Mouse (Mus musculus): ENCODE data around the gene Rgs6. TPM values are rescaled to one million over a fixed set of nuclear protein-coding genes. Genes with fewer than 3 reads are reported as not detected.

Rgs6 gene
- polyA plus RNA-seq, 2 experiments: 0.07 to 0.20 TPM

DNA sequence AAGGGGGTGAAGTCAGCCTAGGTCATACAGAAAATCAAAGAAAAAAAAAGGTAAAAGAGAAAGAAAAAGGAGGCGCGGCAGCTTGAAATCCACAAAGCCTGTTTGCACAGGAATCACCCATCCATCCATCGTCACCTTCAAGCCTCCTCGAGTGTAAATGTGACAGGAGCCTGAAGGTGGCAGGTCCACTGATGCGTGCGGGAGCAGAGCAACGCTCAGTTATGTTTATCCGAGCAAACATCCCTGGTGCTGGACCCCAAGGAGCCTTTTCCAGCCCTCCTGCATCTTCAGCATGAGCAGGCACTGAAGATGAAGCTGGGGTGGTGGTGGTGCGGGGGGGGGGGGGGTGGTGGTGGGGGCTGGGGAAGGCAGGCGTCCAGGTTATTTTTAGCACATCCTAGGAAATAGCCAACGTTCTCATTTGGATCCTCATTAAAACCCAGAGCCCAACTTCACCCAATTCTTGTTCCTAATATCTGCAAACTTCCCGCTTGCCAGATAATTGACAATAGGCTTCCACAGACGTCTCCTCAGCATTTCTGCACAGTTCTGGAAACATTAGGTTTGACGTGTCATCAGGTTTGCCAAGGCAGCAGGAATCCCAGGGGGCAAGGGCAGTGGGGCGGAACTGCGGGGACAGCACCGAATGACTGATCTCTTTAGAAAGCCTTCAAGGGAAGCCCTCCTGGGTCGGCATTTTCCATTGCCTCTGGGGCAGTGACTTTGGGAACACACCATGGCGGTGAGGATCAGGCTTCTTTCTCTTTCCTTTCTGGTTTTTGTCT lies 946 bp downstream of the Rgs6 start:
- no peak for DNase-seq (ENCODE audit: low read depth in 3 of 3, low spot score in 3 of 3)
- WGBS (ENCODE audit: insufficient replicate concordance): 39% methylated on average over 18 of the region's 19 CpGs

DNA sequence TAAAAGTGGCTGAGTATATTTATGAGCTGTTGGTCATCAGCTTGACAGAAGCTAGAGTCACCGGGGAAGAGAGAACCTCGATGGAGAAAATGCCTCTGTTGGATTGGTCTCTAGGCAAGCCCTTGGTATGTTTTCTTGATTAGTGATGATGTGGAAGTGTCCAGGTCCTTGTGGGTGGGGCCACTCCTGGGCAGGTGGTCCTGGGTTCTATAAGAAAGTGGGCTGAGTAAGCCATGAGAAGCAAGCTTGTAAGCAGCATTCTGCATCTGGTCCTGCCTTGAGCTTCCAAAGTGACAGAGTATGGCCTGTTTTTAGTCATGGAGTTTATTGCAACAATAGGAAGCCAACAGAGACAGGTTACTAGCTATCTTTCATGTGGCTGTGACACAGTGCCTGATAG lies 10.9 kb downstream of the Rgs6 start:
- no peak for DNase-seq (ENCODE audit: low read depth in 3 of 3, low spot score in 3 of 3)
- Histone ChIP-seq H3K4me2 (ENCODE audit: low read depth) (no peak overlapping the region), H3K9me3 (ENCODE audit: control insufficient read depth, low read length) (no peaks in the 10 kb centered on the region), H3K4me1 (replicated peaks; ENCODE audit: control insufficient read depth in 2 of 2, insufficient read depth in 2 of 2, low read length in 1 of 2) (no peaks in the 10 kb centered on the region), H3K27me3 (ENCODE audit: control insufficient read depth, insufficient read depth, low read length) (no peaks in the 10 kb centered on the region), H3K9ac (replicated peaks) (no peak overlapping the region), H3K4me3 (ENCODE audit: insufficient read depth in 1 of 2, low read depth in 2 of 2, low read length in 2 of 2) (no peak overlapping the region), H3K27ac (no peak overlapping the region), H3K36me3 (replicated peaks; ENCODE audit: control insufficient read depth, insufficient read depth, low read depth) (no peaks in the 10 kb centered on the region)
- TF ChIP-seq EP300 (IDR thresholded peaks at IDR 0.05; ENCODE audit: low read depth) (no peak), CTCF (IDR thresholded peaks at IDR 0.05; ENCODE audit: low read depth) (no peak)
- no peak for ATAC-seq (ENCODE audit: insufficient read depth)
- WGBS (ENCODE audit: insufficient replicate concordance): 69% methylated on average over 2 of the region's 2 CpGs

More for the DNA sequence above, 946 bp downstream of the Rgs6 start:
- no peaks in the 10 kb centered on the region for H3K27me3 ChIP-seq (ENCODE audit: control insufficient read depth, insufficient read depth, low read length)
- TF ChIP-seq CTCF (IDR thresholded peaks at IDR 0.05; ENCODE audit: low read depth) (no peak), EP300 (IDR thresholded peaks at IDR 0.05; ENCODE audit: low read depth) (no peak)
- no peaks in the 10 kb centered on the region for H3K36me3 ChIP-seq (replicated peaks; ENCODE audit: control insufficient read depth, insufficient read depth, low read depth)
- no peak overlapping the region for H3K9ac ChIP-seq (replicated peaks)
- no peak for ATAC-seq (ENCODE audit: insufficient read depth)
- H3K27ac ChIP-seq: no peak overlapping the region
- H3K9me3 ChIP-seq (ENCODE audit: control insufficient read depth, low read length): no peaks in the 10 kb centered on the region
- no peak overlapping the region for H3K4me3 ChIP-seq (ENCODE audit: insufficient read depth in 1 of 2, low read depth in 2 of 2, low read length in 2 of 2)
- no peak overlapping the region for H3K4me2 ChIP-seq (ENCODE audit: low read depth)
- no peaks in the 10 kb centered on the region for H3K4me1 ChIP-seq (replicated peaks; ENCODE audit: control insufficient read depth in 2 of 2, insufficient read depth in 2 of 2, low read length in 1 of 2)

DNA sequence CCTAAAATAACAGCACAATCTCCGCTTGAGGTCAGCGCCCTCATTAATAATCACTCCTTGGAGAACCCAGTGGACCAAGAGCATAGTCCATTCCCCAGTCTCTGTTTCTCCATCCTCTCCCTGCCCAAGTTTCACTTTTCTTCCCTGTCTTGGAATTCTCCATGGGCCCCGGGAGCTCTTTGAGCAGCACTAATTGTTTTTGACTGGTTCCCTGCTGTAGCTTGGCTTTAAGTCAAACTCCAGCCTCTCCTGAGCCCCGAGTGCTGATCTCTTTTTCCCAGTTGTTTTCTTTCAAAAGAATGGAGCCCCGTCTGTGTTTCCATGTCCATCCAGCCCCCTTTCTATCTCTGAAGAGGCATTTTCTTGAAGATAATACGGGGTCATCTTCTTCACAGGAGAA lies 12.3 kb downstream of the Rgs6 start:
- DNase-seq (ENCODE audit: low read depth in 3 of 3, low spot score in 3 of 3) (no peak), ATAC-seq (ENCODE audit: insufficient read depth) (no peak)
- Histone ChIP-seq H3K9me3 (ENCODE audit: control insufficient read depth, low read length) (no peaks in the 10 kb centered on the region), H3K27me3 (ENCODE audit: control insufficient read depth, insufficient read depth, low read length) (no peaks in the 10 kb centered on the region), H3K9ac (replicated peaks) (no peak overlapping the region), H3K4me3 (ENCODE audit: insufficient read depth in 1 of 2, low read depth in 2 of 2, low read length in 2 of 2) (no peak overlapping the region), H3K4me2 (ENCODE audit: low read depth) (no peak overlapping the region), H3K36me3 (replicated peaks; ENCODE audit: control insufficient read depth, insufficient read depth, low read depth) (no peaks in the 10 kb centered on the region), H3K27ac (no peak overlapping the region), H3K4me1 (replicated peaks; ENCODE audit: control insufficient read depth in 2 of 2, insufficient read depth in 2 of 2, low read length in 1 of 2) (no peaks in the 10 kb centered on the region)
- WGBS (ENCODE audit: insufficient replicate concordance): 56% methylated on average over 6 of the region's 6 CpGs
- TF ChIP-seq EP300 (IDR thresholded peaks at IDR 0.05; ENCODE audit: low read depth): no peak
- no peak for TF ChIP-seq CTCF (IDR thresholded peaks at IDR 0.05; ENCODE audit: low read depth)

DNA sequence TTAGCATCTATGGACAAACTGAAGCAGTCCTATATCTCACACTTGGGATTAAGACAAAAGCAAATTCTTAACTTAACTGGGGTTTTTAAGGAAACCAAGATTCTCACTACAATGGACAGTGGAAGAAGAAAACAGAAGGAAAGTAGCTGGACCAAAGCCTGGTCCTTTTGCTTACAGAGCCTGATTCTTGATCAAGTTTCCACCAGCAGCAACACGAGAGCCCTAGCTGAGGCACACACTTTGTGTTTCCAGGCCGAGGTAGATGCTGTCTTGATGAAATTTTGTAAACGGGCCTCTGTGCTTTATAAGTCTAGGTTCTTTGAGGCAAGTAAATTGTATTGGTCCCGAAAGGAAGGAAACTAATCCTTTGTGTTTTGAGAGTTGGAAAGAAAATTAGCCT lies 14.7 kb downstream of the Rgs6 start:
- no peaks in the 10 kb centered on the region for H3K9me3 ChIP-seq (ENCODE audit: control insufficient read depth, low read length)
- no peak overlapping the region for H3K4me2 ChIP-seq (ENCODE audit: low read depth)
- TF ChIP-seq CTCF (IDR thresholded peaks at IDR 0.05; ENCODE audit: low read depth) (no peak), EP300 (IDR thresholded peaks at IDR 0.05; ENCODE audit: low read depth) (no peak)
- ATAC-seq (ENCODE audit: insufficient read depth): no peak
- no peak overlapping the region for H3K4me3 ChIP-seq (ENCODE audit: insufficient read depth in 1 of 2, low read depth in 2 of 2, low read length in 2 of 2)
- 58% methylated on average over 4 of the region's 4 CpGs for WGBS (ENCODE audit: insufficient replicate concordance)
- no peak for DNase-seq (ENCODE audit: low read depth in 3 of 3, low spot score in 3 of 3)
- H3K4me1 ChIP-seq (replicated peaks; ENCODE audit: control insufficient read depth in 2 of 2, insufficient read depth in 2 of 2, low read length in 1 of 2): no peaks in the 10 kb centered on the region
- H3K27me3 ChIP-seq (ENCODE audit: control insufficient read depth, insufficient read depth, low read length): no peaks in the 10 kb centered on the region
- no peaks in the 10 kb centered on the region for H3K36me3 ChIP-seq (replicated peaks; ENCODE audit: control insufficient read depth, insufficient read depth, low read depth)
- no peak overlapping the region for H3K27ac ChIP-seq
- H3K9ac ChIP-seq (replicated peaks): no peak overlapping the region

DNA sequence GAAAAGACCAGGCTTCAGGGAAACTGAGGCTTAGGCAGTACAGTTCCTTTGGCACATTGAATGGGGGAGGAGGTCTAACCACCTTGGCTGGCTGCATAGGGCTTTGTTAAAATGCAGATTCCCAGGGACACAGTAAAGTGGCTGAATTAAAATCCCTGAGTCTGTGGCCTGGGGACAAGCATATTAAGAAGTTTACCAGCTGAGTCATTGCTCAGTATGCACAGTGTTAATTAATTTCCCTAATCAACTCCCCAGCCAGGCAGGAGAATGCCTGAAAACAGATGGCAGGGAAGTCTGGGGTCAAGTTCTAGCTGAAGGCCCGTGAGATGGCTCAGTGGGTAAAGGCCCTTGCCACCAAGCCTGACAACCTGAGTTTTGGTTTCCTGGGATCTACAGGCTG lies 15.2 kb downstream of the Rgs6 start:
- 0 out of 4 replicates have a peak, but pooled peaks cover 0 to 1% of the 10 kb centered on the region in 2 experiments for H3K4me1 ChIP-seq (replicated peaks; ENCODE audit: control insufficient read depth in 2 of 2, insufficient read depth in 2 of 2, low read length in 1 of 2)
- no peaks in the 10 kb centered on the region for H3K27me3 ChIP-seq (ENCODE audit: control insufficient read depth, insufficient read depth, low read length)
- ATAC-seq (ENCODE audit: insufficient read depth) (no peak), DNase-seq (ENCODE audit: low read depth in 3 of 3, low spot score in 3 of 3) (no peak)
- no peaks in the 10 kb centered on the region for H3K9me3 ChIP-seq (ENCODE audit: control insufficient read depth, low read length)
- H3K27ac ChIP-seq: no peak overlapping the region
- no peak overlapping the region for H3K9ac ChIP-seq (replicated peaks)
- no peaks in the 10 kb centered on the region for H3K36me3 ChIP-seq (replicated peaks; ENCODE audit: control insufficient read depth, insufficient read depth, low read depth)
- no peak overlapping the region for H3K4me2 ChIP-seq (ENCODE audit: low read depth)
- TF ChIP-seq EP300 (IDR thresholded peaks at IDR 0.05; ENCODE audit: low read depth): no peak
- no peak for TF ChIP-seq CTCF (IDR thresholded peaks at IDR 0.05; ENCODE audit: low read depth)
- 44% methylated on average over 1 of the region's 1 CpGs for WGBS (ENCODE audit: insufficient replicate concordance)
- H3K4me3 ChIP-seq (ENCODE audit: insufficient read depth in 1 of 2, low read depth in 2 of 2, low read length in 2 of 2): no peak overlapping the region

Data from liver, embryonic 14.5 days (tissue).